Mouse (Mus musculus): Measurements from ENCODE around the gene Rrp9.

Rrp9 gene

GRCm38 (mm10) chr9:106519433-106519832 lies 43.7 kb downstream of the Rrp9 start:
- in situ Hi-C loops (cut with MboI, MseI) = no loop called here

GRCm38 (mm10) chr9:106519909-106520308 lies 44.1 kb downstream of the Rrp9 start:
- in situ Hi-C loops (cut with MboI, MseI) = no loop called here

DNA sequence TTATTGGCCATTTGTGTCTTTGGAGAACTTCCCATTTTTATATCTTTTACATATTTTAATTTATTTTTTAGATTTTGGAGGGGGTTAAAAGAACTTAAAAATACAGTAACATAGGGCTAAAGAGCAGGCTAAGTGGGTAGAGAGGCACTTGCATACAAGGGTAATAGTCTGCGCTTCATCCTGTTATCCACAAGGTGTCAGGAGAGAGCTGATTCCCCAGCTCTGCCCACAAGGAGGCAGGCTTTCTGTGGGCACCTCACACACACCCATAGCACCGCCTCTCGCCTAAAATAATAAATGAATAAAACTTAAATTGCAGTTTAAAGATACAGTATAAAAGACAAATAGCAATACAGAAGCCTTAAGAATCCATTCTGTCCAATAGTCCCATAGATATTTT lies 56.1 kb downstream of the Rrp9 start:
- in situ Hi-C loops (cut with MboI, MseI) = no loop called here

- in situ Hi-C loops (cut with MboI, MseI) = no loop called here
Observed at GRCm38 (mm10) chr9:106534296-106534695, 58.5 kb downstream of the Rrp9 start.

DNA sequence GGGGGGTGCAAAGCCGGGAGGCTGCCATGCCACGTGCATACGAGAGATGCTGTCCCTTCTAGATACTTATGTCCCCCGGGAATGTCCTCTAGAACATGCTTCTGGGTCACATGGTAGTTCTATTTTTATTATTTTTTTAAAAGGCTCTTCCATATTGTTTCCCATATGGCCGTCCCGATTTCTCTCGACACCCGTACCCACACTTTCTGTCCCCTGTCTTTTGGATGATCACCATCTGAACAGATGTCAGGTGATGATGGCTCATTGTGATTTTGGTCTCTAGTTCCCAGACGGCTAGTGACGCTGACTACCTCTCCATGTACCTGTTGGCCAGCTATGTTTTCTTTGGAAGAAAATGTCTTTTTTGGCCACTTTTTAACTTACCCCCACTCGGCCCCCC lies 59.2 kb downstream of the Rrp9 start:
- in situ Hi-C loops (cut with MboI, MseI) = no loop called here
